Mouse (Mus musculus): ENCODE results near the gene Zbtb43. TPM values are rescaled to one million over a fixed set of nuclear protein-coding genes. Genes with fewer than 3 reads are reported as not detected.
A peak's percentile ranks its signal among the peaks of the same experiment; 100 is the strongest.

The Zbtb43 gene
- total and polyA plus RNA-seq, 2 experiments from 2014 or later, result 21.2 to 39.6 TPM

GRCm38 (mm10) chr2:33438377-33438776, 30.0 kb downstream of the Zbtb43 start:
- Histone ChIP-seq H3K4me2 (ENCODE audit: low read depth, low read length, poor library complexity, severe bottlenecking) (no peak overlapping the region), H3K4me1 (ENCODE audit: insufficient read depth, low read length) (peaks cover 11% of the 10 kb centered on the region; the same call in 1 of the 2 replicates), H3K9me3 (ENCODE audit: low read length) (no peaks in the 10 kb centered on the region), H3K4me3 (ENCODE audit: low read depth, low read length) (no peak overlapping the region), H3K9ac (replicated peaks; ENCODE audit: low read length, poor library complexity, severe bottlenecking) (no peak overlapping the region), H3K27ac (ENCODE audit: low read depth, low read length) (no peak overlapping the region), H3K36me3 (ENCODE audit: insufficient read depth, low read length) (no peaks in the 10 kb centered on the region), H3K27me3 (ENCODE audit: insufficient read depth, low read length) (no peaks in the 10 kb centered on the region)
- no peak for TF ChIP-seq CTCF (IDR thresholded peaks at IDR 0.05)
- WGBS, result 39% methylated on average over 2 of the region's 2 CpGs
- DNase-seq (ENCODE audit: low spot score) (no peak), ATAC-seq (ENCODE audit: low FRiP score) (no peak)

DNA sequence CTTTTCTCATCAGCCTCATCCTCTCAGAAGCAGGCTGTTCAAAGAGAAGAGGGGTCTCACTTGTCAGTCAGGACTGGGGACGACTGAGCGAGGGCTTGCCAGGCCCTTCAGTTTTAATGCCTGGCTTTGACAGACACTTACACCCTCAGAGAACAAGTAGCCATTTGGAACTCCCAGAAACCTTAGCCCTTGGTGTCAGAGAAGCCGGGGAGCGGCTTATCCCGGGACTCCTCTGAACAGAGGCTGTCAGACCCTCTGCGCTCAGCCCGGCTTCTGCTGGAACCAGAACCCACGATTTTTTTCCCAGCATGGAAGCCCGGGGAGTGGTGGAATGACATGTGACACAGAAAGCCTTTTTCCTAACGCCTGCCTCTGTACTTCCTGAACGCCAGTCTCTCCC, 31.2 kb downstream of the Zbtb43 start:
- Histone ChIP-seq H3K9ac (replicated peaks; ENCODE audit: low read length, poor library complexity, severe bottlenecking) (no peak overlapping the region), H3K4me2 (ENCODE audit: low read depth, low read length, poor library complexity, severe bottlenecking) (no peak overlapping the region), H3K27me3 (ENCODE audit: insufficient read depth, low read length) (no peaks in the 10 kb centered on the region), H3K27ac (ENCODE audit: low read depth, low read length) (0 out of 2 replicates have a peak overlapping the region, but pooled peaks have one; percentile 18), H3K9me3 (ENCODE audit: low read length) (no peaks in the 10 kb centered on the region), H3K4me1 (ENCODE audit: insufficient read depth, low read length) (peaks cover 11% of the 10 kb centered on the region; the same call in 1 of the 2 replicates), H3K4me3 (ENCODE audit: low read depth, low read length) (no peak overlapping the region), H3K36me3 (ENCODE audit: insufficient read depth, low read length) (no peaks in the 10 kb centered on the region)
- no peak for TF ChIP-seq CTCF (IDR thresholded peaks at IDR 0.05)
- WGBS, result 32% methylated on average over 11 of the region's 11 CpGs
- DNase-seq (ENCODE audit: low spot score) (no peak), ATAC-seq (ENCODE audit: low FRiP score) (no peak)

DNA sequence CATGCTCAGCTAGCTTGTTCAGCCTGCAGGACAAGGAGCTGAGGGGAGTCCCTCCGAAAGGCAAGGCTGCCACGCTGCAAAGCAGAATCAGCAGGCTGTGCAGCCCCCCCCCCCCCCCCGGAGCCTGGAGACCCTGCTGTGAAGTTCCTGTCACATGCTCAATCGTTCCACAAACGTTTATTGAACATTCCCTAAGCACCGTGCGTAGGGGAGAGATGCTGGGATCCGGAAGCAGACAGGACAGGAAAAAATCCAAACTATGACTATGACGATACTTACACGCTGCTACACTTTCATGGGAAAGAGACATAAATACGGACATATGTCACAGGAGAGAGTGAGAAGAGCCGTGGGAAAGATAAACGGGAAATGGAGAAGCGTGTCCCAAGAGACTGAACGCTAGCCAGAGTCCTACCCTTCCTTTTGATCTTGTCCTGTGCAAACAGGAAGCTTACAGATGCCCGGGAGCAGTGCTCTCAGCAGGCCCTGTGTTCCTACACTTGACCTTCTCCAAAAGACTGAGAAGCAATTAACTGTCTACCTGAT, 32.3 kb downstream of the Zbtb43 start:
- H3K9me3 ChIP-seq (ENCODE audit: low read length), result no peaks in the 10 kb centered on the region
- no peak for TF ChIP-seq CTCF (IDR thresholded peaks at IDR 0.05)
- no peak overlapping the region for H3K27ac ChIP-seq (ENCODE audit: low read depth, low read length)
- no peak overlapping the region; the same call in 1 of the 2 replicates for H3K4me3 ChIP-seq (ENCODE audit: low read depth, low read length)
- H3K27me3 ChIP-seq (ENCODE audit: insufficient read depth, low read length), result no peaks in the 10 kb centered on the region
- no peak overlapping the region for H3K9ac ChIP-seq (replicated peaks; ENCODE audit: low read length, poor library complexity, severe bottlenecking)
- H3K4me2 ChIP-seq (ENCODE audit: low read depth, low read length, poor library complexity, severe bottlenecking), result peak overlapping the region; percentile 41
- H3K4me1 ChIP-seq (ENCODE audit: insufficient read depth, low read length), result peaks cover 11% of the 10 kb centered on the region; the same call in 1 of the 2 replicates
- H3K36me3 ChIP-seq (ENCODE audit: insufficient read depth, low read length), result no peaks in the 10 kb centered on the region
- no peak for ATAC-seq (ENCODE audit: low FRiP score)
- 5% methylated on average over 16 of the region's 16 CpGs for WGBS
- peak; percentile 32 for DNase-seq (ENCODE audit: low spot score)

DNA sequence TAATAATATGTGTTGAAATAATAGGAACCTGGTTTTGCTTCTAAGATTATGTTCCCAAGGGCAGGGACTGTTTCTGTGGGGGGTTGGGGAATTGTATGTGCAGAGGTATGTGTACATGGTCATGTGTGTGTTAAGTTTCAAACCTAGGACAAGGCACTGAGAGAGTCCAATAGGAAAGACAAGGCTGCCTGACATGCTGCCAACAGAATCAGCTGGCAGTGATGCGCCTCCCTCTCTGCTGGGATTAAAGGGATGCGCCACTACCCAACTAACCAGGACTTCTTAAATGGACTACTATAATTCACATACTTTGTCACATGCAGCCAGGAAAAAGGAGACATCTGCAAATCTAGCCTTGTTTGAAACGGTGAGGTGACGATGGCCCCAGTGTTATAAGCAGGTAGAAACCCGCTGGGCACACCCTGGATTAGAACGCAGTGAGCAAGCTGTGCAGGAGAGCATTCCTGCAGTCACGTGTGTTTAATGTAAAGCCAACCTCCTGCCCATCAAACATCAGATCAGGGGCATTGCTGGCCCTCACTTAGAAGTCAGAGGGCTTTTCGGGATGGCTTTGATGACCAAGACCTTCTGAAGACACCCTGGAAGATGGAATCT, 33.2 kb downstream of the Zbtb43 start:
- Histone ChIP-seq H3K27me3 (ENCODE audit: insufficient read depth, low read length) (no peaks in the 10 kb centered on the region), H3K4me3 (ENCODE audit: low read depth, low read length) (no peak overlapping the region), H3K9me3 (ENCODE audit: low read length) (no peaks in the 10 kb centered on the region), H3K27ac (ENCODE audit: low read depth, low read length) (no peak overlapping the region), H3K4me1 (ENCODE audit: insufficient read depth, low read length) (peaks cover 6% of the 10 kb centered on the region; the same call in 1 of the 2 replicates), H3K9ac (replicated peaks; ENCODE audit: low read length, poor library complexity, severe bottlenecking) (no peak overlapping the region), H3K4me2 (ENCODE audit: low read depth, low read length, poor library complexity, severe bottlenecking) (no peak overlapping the region), H3K36me3 (ENCODE audit: insufficient read depth, low read length) (no peaks in the 10 kb centered on the region)
- TF ChIP-seq CTCF (IDR thresholded peaks at IDR 0.05), result no peak
- ATAC-seq (ENCODE audit: low FRiP score), result no peak
- WGBS, result 36% methylated on average over 8 of the region's 8 CpGs
- DNase-seq (ENCODE audit: low spot score), result no peak

DNA sequence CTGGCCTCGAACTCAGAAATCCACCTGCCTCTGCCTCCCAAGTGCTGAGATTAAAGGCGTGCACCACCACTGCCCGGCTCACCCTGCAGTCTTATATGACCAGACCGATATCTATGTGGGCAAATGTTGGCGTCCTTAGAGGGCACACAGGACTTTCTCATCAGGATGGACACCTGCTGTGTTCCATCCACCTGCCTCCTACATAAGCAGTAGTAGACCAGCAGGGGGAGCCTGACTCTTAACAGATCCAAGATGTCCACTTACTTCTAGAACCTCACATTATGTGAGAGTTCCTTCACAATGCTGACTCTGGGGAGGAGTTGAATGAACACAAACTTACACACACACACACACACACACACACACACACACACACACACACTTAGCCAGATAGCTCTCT, 35.5 kb downstream of the Zbtb43 start:
- TF ChIP-seq CTCF (IDR thresholded peaks at IDR 0.05), result peak; percentile 76
- 66% methylated on average over 5 of the region's 5 CpGs for WGBS
- Histone ChIP-seq H3K9ac (replicated peaks; ENCODE audit: low read length, poor library complexity, severe bottlenecking) (no peak overlapping the region), H3K4me1 (ENCODE audit: insufficient read depth, low read length) (peaks cover 19% of the 10 kb centered on the region; the same call in 1 of the 2 replicates), H3K4me2 (ENCODE audit: low read depth, low read length, poor library complexity, severe bottlenecking) (no peak overlapping the region), H3K9me3 (ENCODE audit: low read length) (no peaks in the 10 kb centered on the region), H3K27ac (ENCODE audit: low read depth, low read length) (no peak overlapping the region), H3K4me3 (ENCODE audit: low read depth, low read length) (no peak overlapping the region), H3K27me3 (ENCODE audit: insufficient read depth, low read length) (no peaks in the 10 kb centered on the region), H3K36me3 (ENCODE audit: insufficient read depth, low read length) (no peaks in the 10 kb centered on the region)
- ATAC-seq (ENCODE audit: low FRiP score) (no peak), DNase-seq (ENCODE audit: low spot score) (peak; percentile 84)

Data from midbrain, postnatal 0 days (tissue).